In the genomic region with DNA sequence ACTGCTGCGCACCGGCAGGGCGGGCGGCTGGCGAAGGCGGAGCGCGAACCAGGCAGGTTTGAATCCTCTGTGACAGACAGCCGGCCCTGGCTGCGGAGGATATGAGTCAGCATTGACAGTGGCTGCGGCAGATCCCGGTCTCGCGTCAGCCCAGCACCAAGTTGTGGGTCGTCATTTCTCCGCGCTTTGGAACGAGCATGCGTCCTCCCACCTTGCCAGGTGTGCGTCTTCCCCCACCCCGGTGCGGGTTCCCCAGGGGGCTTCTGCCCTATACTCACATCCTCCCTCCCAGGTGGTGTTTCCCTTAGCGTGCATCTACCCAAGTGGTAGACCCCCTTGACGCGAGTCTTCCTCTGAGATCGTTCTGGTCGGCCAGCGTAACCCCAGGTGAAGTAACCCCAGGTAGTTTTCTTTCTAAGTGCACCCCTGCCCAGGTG, we compare ENCODE assay signal across 8 mouse cellular contexts. TPM values are rescaled to one million over a fixed set of nuclear protein-coding genes. Genes with fewer than 3 reads are reported as not detected.
DNase-seq lines count a peak whose midpoint lies in the region; ATAC-seq and TF ChIP-seq lines count a peak whose summit lies in the region.
"Not testable (repeated sequence)": the region's sequence is repeated elsewhere in the genome, so short reads cannot be mapped to it uniquely, and the experiment has no call there.

No protein-coding gene starts in this region.

- not testable (repeated sequence) for TF ChIP-seq POLR2A in embryonic fibroblast, embryonic 13.5 days (IDR thresholded peaks at IDR 0.05; ENCODE audit: low read depth, low read length)

- peak overlapping the region; percentile 9 for H3K4me3 ChIP-seq in embryonic fibroblast, embryonic 13.5 days (ENCODE audit: insufficient read depth, low read length)
- H3K4me3 ChIP-seq in heart, embryonic 14.5 days (ENCODE audit: control insufficient read depth in 1 of 2, insufficient read depth in 1 of 2, low read depth in 1 of 2, low read length in 2 of 2): peak overlapping the region; percentile 1 to 45; a peak in 3 of 4 replicates
- H3K4me3 ChIP-seq in kidney, embryonic 14.5 days (ENCODE audit: low read length): peak overlapping the region; percentile 41
- peak overlapping the region; percentile 78 for H3K4me3 ChIP-seq in liver, embryonic 16.5 days (ENCODE audit: low read depth, low read length)
- H3K4me3 ChIP-seq in neural tube, embryonic 11.5 days (ENCODE audit: low read depth, low read length): not testable (repeated sequence)

- ATAC-seq in CD4-positive, CD25-positive, alpha-beta regulatory T cell, adult 4 months: peak; percentile 60
- peak; percentile 62 for ATAC-seq in heart, embryonic 14.5 days (ENCODE audit: insufficient number of reproducible peaks, insufficient read depth, low FRiP score, low read depth)
- peak; percentile 82 for ATAC-seq in kidney, embryonic 14.5 days (ENCODE audit: low FRiP score, low TSS enrichment)
- ATAC-seq in liver, embryonic 16.5 days (ENCODE audit: low read depth): peak; percentile 71
- ATAC-seq in neural tube, embryonic 11.5 days (ENCODE audit: insufficient read depth, low FRiP score, low TSS enrichment): peak; percentile 58

- H3K9ac ChIP-seq in heart, embryonic 14.5 days (ENCODE audit: low read length); kidney, embryonic 14.5 days (ENCODE audit: low read depth, low read length); neural tube, embryonic 11.5 days (ENCODE audit: low read length): not testable (repeated sequence)
- peak overlapping the region; percentile 81 for H3K9ac ChIP-seq in liver, embryonic 16.5 days (ENCODE audit: low read depth, low read length)

- DNase-seq in c-Kit-positive CD71-positive TER-119-positive erythroid progenitor cells, embryonic 14.5 days (ENCODE audit: low spot score): peak; percentile 48
- DNase-seq in neural tube, embryonic 11.5 days (ENCODE audit: low spot score): not testable (repeated sequence)
- peak; percentile 49 to 65 for DNase-seq in thymus, adult 18-20 months

- H3K4me1 ChIP-seq in embryonic fibroblast, embryonic 13.5 days (ENCODE audit: control insufficient read depth, insufficient read depth, low read length): peaks cover 18% of the 10 kb centered on the region
- H3K4me1 ChIP-seq in heart, embryonic 14.5 days (ENCODE audit: control insufficient read depth in 2 of 2, insufficient read depth in 2 of 2, low read length in 2 of 2): peaks cover 2 to 13% of the 10 kb centered on the region in 2 experiments; a peak in 3 of 4 replicates
- not testable (repeated sequence) for H3K4me1 ChIP-seq in kidney, embryonic 14.5 days (ENCODE audit: control insufficient read depth, insufficient read depth, low read length); neural tube, embryonic 11.5 days (ENCODE audit: control insufficient read depth, insufficient read depth, low read length)
- peaks cover 59% of the 10 kb centered on the region for H3K4me1 ChIP-seq in liver, embryonic 16.5 days (ENCODE audit: control insufficient read depth, low read depth, low read length)

- TF ChIP-seq CTCF in embryonic fibroblast, embryonic 13.5 days (IDR thresholded peaks at IDR 0.05; ENCODE audit: borderline replicate concordance, insufficient read depth, low read length): not testable (repeated sequence)

- H3K36me3 ChIP-seq in heart, embryonic 14.5 days (ENCODE audit: control insufficient read depth, insufficient read depth, low read length): peaks cover 28% of the 10 kb centered on the region
- peaks cover 11% of the 10 kb centered on the region for H3K36me3 ChIP-seq in kidney, embryonic 14.5 days (ENCODE audit: control insufficient read depth, insufficient read depth, low read length)
- H3K36me3 ChIP-seq in liver, embryonic 16.5 days (ENCODE audit: control insufficient read depth, insufficient read depth); neural tube, embryonic 11.5 days (ENCODE audit: control insufficient read depth, insufficient read depth, low read length): not testable (repeated sequence)

- H3K9me3 ChIP-seq in heart, embryonic 14.5 days (ENCODE audit: control insufficient read depth, low read length); kidney, embryonic 14.5 days (ENCODE audit: control insufficient read depth, low read length); liver, embryonic 16.5 days (replicated peaks; ENCODE audit: control insufficient read depth, low read length); neural tube, embryonic 11.5 days (ENCODE audit: control insufficient read depth, low read length): not testable (repeated sequence)

- 13% methylated on average over 13 of the region's 28 CpGs for WGBS in heart, embryonic 14.5 days
- 21% methylated on average over 12 of the region's 28 CpGs for WGBS in kidney, embryonic 14.5 days
- WGBS in liver, embryonic 16.5 days (ENCODE audit: insufficient replicate concordance): 4% methylated on average over 14 of the region's 28 CpGs
- WGBS in neural tube, embryonic 11.5 days: 15% methylated on average over 15 of the region's 28 CpGs

- H3K4me2 ChIP-seq in heart, embryonic 14.5 days (ENCODE audit: low read length): peak overlapping the region; percentile 84
- peak overlapping the region; percentile 83 for H3K4me2 ChIP-seq in kidney, embryonic 14.5 days (replicated peaks; ENCODE audit: low read depth, low read length)
- H3K4me2 ChIP-seq in liver, embryonic 16.5 days (ENCODE audit: low read depth, low read length): peak overlapping the region; percentile 79
- H3K4me2 ChIP-seq in neural tube, embryonic 11.5 days (ENCODE audit: low read depth): 0 out of 2 replicates have a peak overlapping the region, but pooled peaks have one; percentile 62

- not testable (repeated sequence) for H3K27me3 ChIP-seq in heart, embryonic 14.5 days (ENCODE audit: control insufficient read depth, insufficient read depth, low read length); kidney, embryonic 14.5 days (ENCODE audit: control insufficient read depth, insufficient read depth, low read length); liver, embryonic 16.5 days (ENCODE audit: control insufficient read depth, insufficient read depth, low read depth, low read length); neural tube, embryonic 11.5 days (ENCODE audit: control insufficient read depth, insufficient read depth, low read length)

- H3K27ac ChIP-seq in embryonic fibroblast, embryonic 13.5 days (ENCODE audit: insufficient read depth, low read length): peak overlapping the region; percentile 8; the same call in 1 of the 2 replicates
- not testable (repeated sequence) for H3K27ac ChIP-seq in heart, embryonic 14.5 days (replicated peaks in 1 of 2; ENCODE audit: control insufficient read depth in 1 of 2, insufficient read depth in 1 of 2, low read depth in 2 of 2, low read length in 2 of 2); kidney, embryonic 14.5 days (ENCODE audit: low read depth, low read length); neural tube, embryonic 11.5 days (ENCODE audit: low read depth, low read length)
- H3K27ac ChIP-seq in liver, embryonic 16.5 days (ENCODE audit: low read length): peak overlapping the region; percentile 85

RNA-seq across cellular contexts. Expression of gene Gnptg, which starts 17.4 kb away (rescaled TPM):
- polyA plus RNA-seq in CD4-positive, CD25-positive, alpha-beta regulatory T cell, adult 4 months (2017; shearing (Covaris generic)): 10 to 100 TPM; 76.7 to 77.2 TPM
- 13.9 and 16.1 TPM in 2 replicates for polyA plus RNA-seq in embryonic fibroblast, embryonic 13.5 days (2011; ENCODE audit: insufficient read length, low read depth, missing spikeins)
- polyA plus RNA-seq in heart, embryonic 14.5 days (2014; fragmentation: Nextera tagmentation; extraction: Ambion mirVana): 23.8 and 25.9 TPM in 2 replicates
- polyA plus RNA-seq in kidney, embryonic 14.5 days (2014; fragmentation: Nextera tagmentation; extraction: Ambion mirVana): 33.8 and 41.5 TPM in 2 replicates
- 17.8 and 19.9 TPM in 2 replicates for polyA plus RNA-seq in liver, embryonic 16.5 days (2015; fragmentation: Nextera tagmentation; extraction: Ambion mirVana)
- 51.9 and 58.7 TPM in 2 replicates for polyA plus RNA-seq in neural tube, embryonic 11.5 days (2014; fragmentation: Nextera tagmentation; extraction: Ambion mirVana)

RNA-seq across cellular contexts. Expression of gene Tsr3, which starts 17.4 kb away (rescaled TPM):
- polyA plus RNA-seq in CD4-positive, CD25-positive, alpha-beta regulatory T cell, adult 4 months (2017; shearing (Covaris generic)): 10 to 100 TPM; 35.1 to 36.0 TPM
- polyA plus RNA-seq in embryonic fibroblast, embryonic 13.5 days (2011; ENCODE audit: insufficient read length, low read depth, missing spikeins): 17.9 and 19.8 TPM in 2 replicates
- 25.3 TPM in 2 replicates for polyA plus RNA-seq in heart, embryonic 14.5 days (2014; fragmentation: Nextera tagmentation; extraction: Ambion mirVana)
- polyA plus RNA-seq in kidney, embryonic 14.5 days (2014; fragmentation: Nextera tagmentation; extraction: Ambion mirVana): 48.9 and 51.4 TPM in 2 replicates
- 14.7 and 15.0 TPM in 2 replicates for polyA plus RNA-seq in liver, embryonic 16.5 days (2015; fragmentation: Nextera tagmentation; extraction: Ambion mirVana)
- polyA plus RNA-seq in neural tube, embryonic 11.5 days (2014; fragmentation: Nextera tagmentation; extraction: Ambion mirVana): 59.8 and 63.6 TPM in 2 replicates

RNA-seq across cellular contexts. Expression of gene Baiap3, which starts 33.6 kb away (rescaled TPM):
- 10 to 100 TPM; 14.4 to 31.1 TPM for polyA plus RNA-seq in CD4-positive, CD25-positive, alpha-beta regulatory T cell, adult 4 months (2017; shearing (Covaris generic))
- not detected in 2 replicates for polyA plus RNA-seq in embryonic fibroblast, embryonic 13.5 days (2011; ENCODE audit: insufficient read length, low read depth, missing spikeins)
- 0.76 TPM in 1 of 2 replicates, not detected in the other for polyA plus RNA-seq in heart, embryonic 14.5 days (2014; fragmentation: Nextera tagmentation; extraction: Ambion mirVana)
- polyA plus RNA-seq in kidney, embryonic 14.5 days (2014; fragmentation: Nextera tagmentation; extraction: Ambion mirVana): 0.76 and 1.9 TPM in 2 replicates
- 0.46 and 0.57 TPM in 2 replicates for polyA plus RNA-seq in liver, embryonic 16.5 days (2015; fragmentation: Nextera tagmentation; extraction: Ambion mirVana)
- polyA plus RNA-seq in neural tube, embryonic 11.5 days (2014; fragmentation: Nextera tagmentation; extraction: Ambion mirVana): 1.4 and 1.8 TPM in 2 replicates

RNA-seq across cellular contexts. Expression of gene Unkl, which starts 34.3 kb away (rescaled TPM):
- 10 to 100 TPM; 18.4 to 30.0 TPM for polyA plus RNA-seq in CD4-positive, CD25-positive, alpha-beta regulatory T cell, adult 4 months (2017; shearing (Covaris generic))
- polyA plus RNA-seq in embryonic fibroblast, embryonic 13.5 days (2011; ENCODE audit: insufficient read length, low read depth, missing spikeins): 10.1 and 12.3 TPM in 2 replicates
- polyA plus RNA-seq in heart, embryonic 14.5 days (2014; fragmentation: Nextera tagmentation; extraction: Ambion mirVana): 2.2 and 2.7 TPM in 2 replicates
- 4.0 and 4.1 TPM in 2 replicates for polyA plus RNA-seq in kidney, embryonic 14.5 days (2014; fragmentation: Nextera tagmentation; extraction: Ambion mirVana)
- polyA plus RNA-seq in liver, embryonic 16.5 days (2015; fragmentation: Nextera tagmentation; extraction: Ambion mirVana): 6.8 and 7.9 TPM in 2 replicates
- 5.6 and 6.9 TPM in 2 replicates for polyA plus RNA-seq in neural tube, embryonic 11.5 days (2014; fragmentation: Nextera tagmentation; extraction: Ambion mirVana)

RNA-seq across cellular contexts. Expression of gene BC003965, which starts 38.2 kb away (rescaled TPM):
- 10 to 100 TPM; 15.6 to 20.7 TPM for polyA plus RNA-seq in CD4-positive, CD25-positive, alpha-beta regulatory T cell, adult 4 months (2017; shearing (Covaris generic))
- 12.3 and 12.6 TPM in 2 replicates for polyA plus RNA-seq in embryonic fibroblast, embryonic 13.5 days (2011; ENCODE audit: insufficient read length, low read depth, missing spikeins)
- 22.5 and 25.1 TPM in 2 replicates for polyA plus RNA-seq in heart, embryonic 14.5 days (2014; fragmentation: Nextera tagmentation; extraction: Ambion mirVana)
- 32.8 and 39.7 TPM in 2 replicates for polyA plus RNA-seq in kidney, embryonic 14.5 days (2014; fragmentation: Nextera tagmentation; extraction: Ambion mirVana)
- polyA plus RNA-seq in liver, embryonic 16.5 days (2015; fragmentation: Nextera tagmentation; extraction: Ambion mirVana): 14.2 and 15.1 TPM in 2 replicates
- polyA plus RNA-seq in neural tube, embryonic 11.5 days (2014; fragmentation: Nextera tagmentation; extraction: Ambion mirVana): 30.5 and 31.8 TPM in 2 replicates
